Mouse (Mus musculus): ENCODE measurements around the gene Tmem217.
"Not testable (repeated sequence)": the region's sequence is repeated elsewhere in the genome, so short reads cannot be mapped to it uniquely, and the experiment has no call there.

Tmem217 gene

GRCm38 (mm10) chr17:29548994-29549393 lies 3.2 kb downstream of the Tmem217 start:
- no peak for DNase-seq (ENCODE audit: low spot score)

- DNase-seq (ENCODE audit: low spot score) = no peak
These were observed 3.7 kb downstream of the Tmem217 start for GRCm38 (mm10) chr17:29548494-29548893.

- no peak for DNase-seq (ENCODE audit: low spot score)
These were observed 6.9 kb downstream of the Tmem217 start for GRCm38 (mm10) chr17:29545241-29545640.

GRCm38 (mm10) chr17:29544064-29544463 lies 8.1 kb downstream of the Tmem217 start:
- no peak for DNase-seq (ENCODE audit: low spot score)

- DNase-seq (ENCODE audit: low spot score) = no peak
These were observed 9.1 kb downstream of the Tmem217 start for GRCm38 (mm10) chr17:29542831-29543690.

- peak; percentile 68 for DNase-seq (ENCODE audit: low spot score)
These were observed 10.8 kb downstream of the Tmem217 start for GRCm38 (mm10) chr17:29541419-29541818.

- DNase-seq (ENCODE audit: low spot score) = no peak
These were observed 11.8 kb downstream of the Tmem217 start for GRCm38 (mm10) chr17:29540426-29540825.

- no peak for DNase-seq (ENCODE audit: low spot score)
These were observed 18.3 kb downstream of the Tmem217 start for GRCm38 (mm10) chr17:29533866-29534265.

GRCm38 (mm10) chr17:29531757-29532384 lies 20.3 kb downstream of the Tmem217 start:
- DNase-seq (ENCODE audit: low spot score) = no peak

GRCm38 (mm10) chr17:29531278-29531677 lies 20.9 kb downstream of the Tmem217 start:
- no peak for DNase-seq (ENCODE audit: low spot score)

GRCm38 (mm10) chr17:29530508-29530907 lies 21.7 kb downstream of the Tmem217 start:
- no peak for DNase-seq (ENCODE audit: low spot score)

GRCm38 (mm10) chr17:29528568-29529187 lies 23.5 kb downstream of the Tmem217 start:
- DNase-seq (ENCODE audit: low spot score) = no peak

GRCm38 (mm10) chr17:29525613-29526012 lies 26.6 kb downstream of the Tmem217 start:
- DNase-seq (ENCODE audit: low spot score) = no peak

- no peak for DNase-seq (ENCODE audit: low spot score)
These were observed 32.5 kb downstream of the Tmem217 start for GRCm38 (mm10) chr17:29519731-29520130.

- DNase-seq (ENCODE audit: low spot score) = not testable (repeated sequence)
These were observed 33.5 kb downstream of the Tmem217 start for GRCm38 (mm10) chr17:29518665-29519064.

GRCm38 (mm10) chr17:29514435-29514834 lies 37.8 kb downstream of the Tmem217 start:
- DNase-seq (ENCODE audit: low spot score) = peak; percentile 68

GRCm38 (mm10) chr17:29513044-29513730 lies 39.0 kb downstream of the Tmem217 start:
- DNase-seq (ENCODE audit: low spot score) = peak; percentile 66

- no peak for DNase-seq (ENCODE audit: low spot score)
These were observed 41.5 kb downstream of the Tmem217 start for GRCm38 (mm10) chr17:29510691-29511090.

- DNase-seq (ENCODE audit: low spot score) = no peak
These were observed 43.1 kb downstream of the Tmem217 start for GRCm38 (mm10) chr17:29508927-29509608.

- DNase-seq (ENCODE audit: low spot score) = no peak
These were observed 48.5 kb downstream of the Tmem217 start for GRCm38 (mm10) chr17:29503700-29504099.
